Mouse (Mus musculus) lung, adult 2 months (tissue): ENCODE measurements around the gene Spata6. TPM values are rescaled to one million over a fixed set of nuclear protein-coding genes. Genes with fewer than 3 reads are reported as not detected.

Experiments used
- DNase-seq: peaks from one replicate; pipeline ENCODE4 v3.0.0; 2022
- H3K4me1 ChIP-seq: fragments of 200-500 bp; 2 replicates; pipeline ENCODE4 v1.6.1; 2011; ENCODE audit warnings: low read length; ENCODE audit not compliant: control insufficient read depth, insufficient read depth
- H3K4me3 ChIP-seq: fragments of 200-500 bp; replicated peaks from 2 replicates; pipeline ENCODE3; 2011; ENCODE audit warnings: low read depth, mild to moderate bottlenecking, control low read depth, low read length; ENCODE audit errors: extremely low read depth
- CTCF ChIP-seq: fragments of 200-500 bp; IDR thresholded peaks from 2 replicates; pipeline ENCODE4 v1.5.1; 2011; ENCODE audit warnings: mild to moderate bottlenecking, low read length, control low read depth; ENCODE audit not compliant: insufficient read depth
- POLR2A ChIP-seq: fragments of 200-500 bp; IDR thresholded peaks from 2 replicates; pipeline ENCODE4 v1.6.1; 2011; ENCODE audit warnings: low read depth, mild to moderate bottlenecking, control low read depth, low read length, borderline replicate concordance; ENCODE audit errors: extremely low read depth
- WGBS: fragments of 180-500 bp; shearing (Covaris S2); methylation state at CpG from one replicate; pipeline ENCODE4 v1.1.7; 2018; 5-methylcytosine and 5-hydroxymethylcytosine counted together
- polyA plus RNA-seq: library from polyadenylated mRNA; depleted of rRNA; stranded (reverse); fragments of >200 nt; gene quantifications from 2 replicates; pipeline ENCODE4 v1.2.3, GENCODE M21; 2012; rRNA removed

The Spata6 gene
- 27.8 and 46.0 TPM in 2 replicates for polyA plus RNA-seq

- Histone ChIP-seq H3K4me1 (peaks cover 3% of the 10 kb centered on the region; the same call in 1 of the 2 replicates), H3K4me3 (peak within 1 kb of the TSS; percentile 76)
- peak; percentile 89 for DNase-seq
- under 1% methylated on average over 50 of the region's 50 CpGs for WGBS
- TF ChIP-seq POLR2A (peak; percentile 19; the same call in 1 of the 2 replicates), CTCF (no peak)
These were observed at the start of gene Spata6 for GRCm38 (mm10) chr4:111719776-111720661. Spata6 (plus strand) TSS chr4:111719984.

- Histone ChIP-seq H3K4me1 (no peaks in the 10 kb centered on the region), H3K4me3 (no peak overlapping the region)
- WGBS: 30% methylated on average over 12 of the region's 12 CpGs
- TF ChIP-seq POLR2A (no peak), CTCF (no peak)
- DNase-seq: no peak
These were observed 49.0 kb upstream of the Spata6 start for GRCm38 (mm10) chr4:111670566-111671421.

- WGBS: 54% methylated on average over 4 of the region's 4 CpGs
- no peak for DNase-seq
- H3K4me1 ChIP-seq: no peaks in the 10 kb centered on the region
- no peak for TF ChIP-seq POLR2A
- no peak for TF ChIP-seq CTCF
- no peak overlapping the region for H3K4me3 ChIP-seq
These were observed 48.3 kb upstream of the Spata6 start for GRCm38 (mm10) chr4:111671440-111671839.

GRCm38 (mm10) chr4:111673904-111674303 lies 45.9 kb upstream of the Spata6 start:
- no peak for TF ChIP-seq CTCF
- no peak for TF ChIP-seq POLR2A
- Histone ChIP-seq H3K4me1 (no peaks in the 10 kb centered on the region), H3K4me3 (no peak overlapping the region)
- DNase-seq: no peak

GRCm38 (mm10) chr4:111681926-111682325 lies 37.9 kb upstream of the Spata6 start:
- H3K4me1 ChIP-seq: no peaks in the 10 kb centered on the region
- no peak overlapping the region for H3K4me3 ChIP-seq
- TF ChIP-seq CTCF: no peak
- no peak for TF ChIP-seq POLR2A
- WGBS: 80% methylated on average over 5 of the region's 5 CpGs
- DNase-seq: no peak

GRCm38 (mm10) chr4:111682793-111683192 lies 37.0 kb upstream of the Spata6 start:
- no peak for TF ChIP-seq CTCF
- TF ChIP-seq POLR2A: no peak
- Histone ChIP-seq H3K4me3 (no peak overlapping the region), H3K4me1 (no peaks in the 10 kb centered on the region)
- 76% methylated on average over 3 of the region's 3 CpGs for WGBS
- DNase-seq: no peak

GRCm38 (mm10) chr4:111683843-111684242 lies 35.9 kb upstream of the Spata6 start:
- Histone ChIP-seq H3K4me1 (no peaks in the 10 kb centered on the region), H3K4me3 (no peak overlapping the region)
- TF ChIP-seq CTCF: no peak
- TF ChIP-seq POLR2A: no peak
- no peak for DNase-seq
- WGBS: 74% methylated on average over 5 of the region's 5 CpGs

GRCm38 (mm10) chr4:111685951-111686350 lies 33.8 kb upstream of the Spata6 start:
- TF ChIP-seq POLR2A (no peak), CTCF (no peak)
- WGBS: 86% methylated on average over 2 of the region's 2 CpGs
- no peaks in the 10 kb centered on the region for H3K4me1 ChIP-seq

GRCm38 (mm10) chr4:111686951-111687350 lies 32.8 kb upstream of the Spata6 start:
- WGBS: 5% methylated on average over 9 of the region's 9 CpGs
- peak; percentile 18 for DNase-seq
- Histone ChIP-seq H3K4me3 (no peak overlapping the region), H3K4me1 (no peaks in the 10 kb centered on the region)
- TF ChIP-seq POLR2A (no peak), CTCF (peak; percentile 94)

More at GRCm38 (mm10) chr4:111685951-111686350, 33.8 kb upstream of the Spata6 start:
- H3K4me3 ChIP-seq: no peak overlapping the region
- DNase-seq: no peak

GRCm38 (mm10) chr4:111687613-111688012 lies 32.2 kb upstream of the Spata6 start:
- Histone ChIP-seq H3K4me3 (no peak overlapping the region), H3K4me1 (no peaks in the 10 kb centered on the region)
- TF ChIP-seq POLR2A (no peak), CTCF (peak; percentile 88)
- WGBS: 10% methylated on average over 6 of the region's 6 CpGs
- peak; percentile 77 for DNase-seq
